Mouse (Mus musculus) C2C12 (cell line): ENCODE data around the gene Dach1.

Source experiments
- CTCF ChIP-seq: IDR thresholded peaks from one replicate; pipeline ENCODE4 v1.5.1; 2011; ENCODE audit not compliant: control insufficient read depth, insufficient read depth, insufficient read length
- MYOD1 ChIP-seq: IDR thresholded peaks from one replicate; pipeline ENCODE4 v1.6.1; 2011; ENCODE audit warnings: low read depth; ENCODE audit not compliant: control insufficient read depth, insufficient read length
- MYOG ChIP-seq: IDR thresholded peaks from one replicate; pipeline ENCODE4 v1.6.1; 2011; ENCODE audit not compliant: control insufficient read depth, insufficient read length; ENCODE audit errors: extremely low read depth
- USF1 ChIP-seq: IDR thresholded peaks from one replicate; pipeline ENCODE4 v1.6.1; 2011; ENCODE audit warnings: low read depth, mild to moderate bottlenecking, control low read depth, moderate library complexity

DNA sequence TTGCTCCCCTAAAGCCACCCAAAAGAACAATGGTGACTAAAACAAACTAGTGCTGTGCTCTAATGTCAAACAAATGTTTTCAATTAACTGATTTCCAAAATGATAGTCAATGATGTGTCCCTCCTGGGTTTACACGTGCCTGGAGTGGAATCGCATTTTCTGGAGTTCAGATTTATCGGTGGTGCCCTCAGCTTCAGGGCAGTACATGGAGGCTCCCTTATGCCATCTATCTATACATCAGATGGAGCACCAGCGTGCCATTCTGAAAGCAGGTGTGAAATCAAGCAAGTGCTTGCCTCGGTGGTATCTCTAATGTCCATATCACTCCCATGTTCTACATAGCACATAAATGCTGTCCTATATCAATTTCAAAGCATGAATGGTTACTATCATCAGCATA is 84.4 kb downstream of the Dach1 start:
- TF ChIP-seq CTCF (no peak), MYOG (no peak), MYOD1 (no peak), USF1 (no peak)
